Mouse (Mus musculus): ENCODE results near the gene Rfxank. TPM values are rescaled to one million over a fixed set of nuclear protein-coding genes. Genes with fewer than 3 reads are reported as not detected.

Rfxank gene
- polyA plus RNA-seq (2017; shearing (Covaris generic)) = 46.9 TPM

GRCm38 (mm10) chr8:70139026-70139857, at the start of gene Rfxank, which contains the start of the genes Borcs8 and Mef2b:
Gene Rfxank, minus strand, starts transcription at chr8:70139154.
Gene Borcs8, plus strand, starts transcription at chr8:70139499.
Gene Mef2b, plus strand, starts transcription at chr8:70139711.

GRCm38 (mm10) chr8:70172043-70172681, 33.2 kb upstream of the Rfxank start, which contains the start of gene Tmem161a:
Gene Tmem161a, plus strand, starts transcription at chr8:70172356.

GRCm38 (mm10) chr8:70131166-70131883, 7.6 kb downstream of the Rfxank start, which contains the start of gene Nr2c2ap:
Gene Nr2c2ap, plus strand, starts transcription at chr8:70131333.

DNA sequence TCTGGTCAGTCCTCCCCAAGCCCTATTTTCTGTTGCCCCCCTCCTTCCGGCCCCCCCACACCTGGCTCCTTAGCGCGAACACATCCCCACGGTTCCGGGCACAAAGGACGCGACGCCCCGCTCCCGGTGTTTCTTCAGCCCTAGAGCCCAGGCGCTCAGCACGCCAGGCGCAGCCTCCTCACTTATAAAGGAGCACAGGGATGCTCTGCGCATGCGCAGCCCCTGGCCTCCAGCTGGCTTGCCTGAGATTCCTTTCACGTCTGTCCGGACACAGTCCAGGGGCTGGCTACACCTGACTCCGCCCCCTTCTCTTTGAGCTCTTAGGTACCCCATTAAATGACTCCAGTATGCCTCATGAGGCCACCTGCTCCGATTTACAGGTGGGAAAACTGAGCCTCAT, 18.3 kb downstream of the Rfxank start, which contains the start of gene Ncan:
Gene Ncan (minus strand): TSS at position 207 of the 400 bp plus-strand sequence.

DNA sequence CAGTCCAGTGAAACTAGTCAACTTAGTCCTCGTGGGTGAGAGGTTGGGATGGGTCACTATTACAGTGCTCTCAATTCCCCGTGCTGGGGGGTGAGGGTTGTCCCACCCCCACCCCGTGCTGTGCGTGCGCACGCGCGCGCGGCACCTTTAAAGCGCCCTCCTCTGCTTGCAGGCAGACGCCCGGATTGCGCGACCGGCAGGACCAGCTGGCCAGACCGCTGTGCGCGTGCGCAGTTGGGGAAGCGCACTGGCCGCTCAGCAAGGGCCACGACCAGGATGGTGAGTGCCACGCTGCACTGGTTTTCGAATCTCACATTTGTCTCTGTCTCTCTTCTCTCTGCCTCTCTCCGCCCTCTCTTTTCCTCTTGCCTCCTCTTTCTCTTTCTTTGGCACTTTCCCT, 55.7 kb downstream of the Rfxank start, which contains the start of gene Hapln4:
Gene Hapln4 (plus strand): TSS at position 173 of the 400 bp plus-strand sequence.

Other genes with a start within 250 kb of the Rfxank start
- 1.4 TPM for gene Tssk6, start 237.0 kb downstream of the Rfxank start, polyA plus RNA-seq (2017; shearing (Covaris generic))
- 216 TPM for gene Ndufa13, start 236.6 kb downstream of the Rfxank start, polyA plus RNA-seq (2017; shearing (Covaris generic))
- 1.4 TPM for gene Yjefn3, start 236.4 kb downstream of the Rfxank start, polyA plus RNA-seq (2017; shearing (Covaris generic))
- 14.8 TPM for gene Gatad2a, start 142.8 kb downstream of the Rfxank start, polyA plus RNA-seq (2017; shearing (Covaris generic))
- 25.3 TPM for gene Mau2, start 96.4 kb downstream of the Rfxank start, polyA plus RNA-seq (2017; shearing (Covaris generic))
- 74.4 TPM for gene Sugp1, start 96.3 kb downstream of the Rfxank start, polyA plus RNA-seq (2017; shearing (Covaris generic))
- gene Tm6sf2, start 66.2 kb downstream of the Rfxank start, polyA plus RNA-seq (2017; shearing (Covaris generic)) = 0.51 TPM
- gene Hapln4, start 55.7 kb downstream of the Rfxank start, polyA plus RNA-seq (2017; shearing (Covaris generic)) = not detected
- not detected for gene Ncan, start 18.3 kb downstream of the Rfxank start, polyA plus RNA-seq (2017; shearing (Covaris generic))
- 69.0 TPM for gene Nr2c2ap, start 7.8 kb downstream of the Rfxank start, polyA plus RNA-seq (2017; shearing (Covaris generic))
- 73.1 TPM for gene Borcs8, start 345 bp upstream of the Rfxank start, polyA plus RNA-seq (2017; shearing (Covaris generic))
- 2.6 TPM for gene Mef2b, start 557 bp upstream of the Rfxank start, polyA plus RNA-seq (2017; shearing (Covaris generic))
- 57.7 TPM for gene Tmem161a, start 33.2 kb upstream of the Rfxank start, polyA plus RNA-seq (2017; shearing (Covaris generic))
- 15.3 TPM for gene Slc25a42, start 73.2 kb upstream of the Rfxank start, polyA plus RNA-seq (2017; shearing (Covaris generic))
- gene Sugp2, start 95.1 kb upstream of the Rfxank start, polyA plus RNA-seq (2017; shearing (Covaris generic)) = 33.0 TPM
- gene Armc6, start 95.3 kb upstream of the Rfxank start, polyA plus RNA-seq (2017; shearing (Covaris generic)) = 13.1 TPM
- 1.3 TPM for gene Homer3, start 143.7 kb upstream of the Rfxank start, polyA plus RNA-seq (2017; shearing (Covaris generic))
- gene Ddx49, start 163.3 kb upstream of the Rfxank start, polyA plus RNA-seq (2017; shearing (Covaris generic)) = 55.0 TPM
- 381 TPM for gene Cope, start 163.4 kb upstream of the Rfxank start, polyA plus RNA-seq (2017; shearing (Covaris generic))
- not detected for gene Cers1, start 176.6 kb upstream of the Rfxank start, polyA plus RNA-seq (2017; shearing (Covaris generic))
- not detected for gene Gdf1, start 190.7 kb upstream of the Rfxank start, polyA plus RNA-seq (2017; shearing (Covaris generic))
- gene Upf1, start 214.1 kb upstream of the Rfxank start, polyA plus RNA-seq (2017; shearing (Covaris generic)) = 3.1 TPM
- 0.33 TPM for gene Comp, start 234.4 kb upstream of the Rfxank start, polyA plus RNA-seq (2017; shearing (Covaris generic))

Measured in CD4-positive, CD25-positive, alpha-beta regulatory T cell, adult 9 weeks (primary cell).